Mouse (Mus musculus): Measurements from ENCODE around the gene Plce1. TPM values are rescaled to one million over a fixed set of nuclear protein-coding genes. Genes with fewer than 3 reads are reported as not detected.
"Not testable (repeated sequence)": the region's sequence is repeated elsewhere in the genome, so short reads cannot be mapped to it uniquely, and the experiment has no call there.

The Plce1 gene
- total RNA-seq, 2 experiments from 2014 or later = 11.2 to 14.6 TPM

DNA sequence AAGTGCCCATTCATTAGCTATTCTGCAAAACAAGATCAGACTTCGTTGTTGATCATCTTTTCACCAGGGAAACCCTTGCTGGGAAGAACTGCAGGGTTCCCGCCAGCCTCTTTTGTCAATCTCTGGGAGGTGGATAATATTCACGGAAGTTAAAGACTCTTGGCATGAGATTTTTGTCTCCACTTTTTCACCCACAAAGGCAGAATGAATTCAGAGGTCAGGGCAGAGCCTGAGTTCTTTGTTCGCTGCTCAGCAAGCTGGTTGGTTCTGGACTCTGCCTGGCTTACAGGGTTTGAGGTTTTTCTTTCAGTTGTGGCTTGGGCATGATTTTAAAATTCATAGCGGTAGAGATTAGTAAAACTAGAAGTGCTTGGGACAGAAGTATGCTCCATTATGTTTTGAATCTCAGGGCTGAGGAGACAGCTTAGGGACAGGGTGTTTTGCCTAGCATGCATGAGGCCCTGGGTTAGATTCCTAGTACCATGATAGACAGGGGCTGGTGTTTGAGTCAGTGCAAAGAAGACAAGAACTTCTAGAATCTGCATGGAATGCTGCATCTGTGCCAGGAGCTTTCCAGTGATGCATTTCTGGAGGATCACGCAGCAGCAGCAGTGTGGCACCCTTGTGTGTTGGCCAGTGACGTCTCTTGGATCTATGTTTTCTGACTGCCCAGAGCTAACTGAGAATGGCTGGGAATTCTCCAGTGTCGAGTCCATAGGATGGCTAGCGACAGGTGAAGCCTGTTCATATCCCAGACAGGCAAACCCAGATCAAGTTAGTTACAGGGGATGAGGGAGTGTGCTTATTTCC lies 7.4 kb downstream of the Plce1 start:
- DNase-seq (ENCODE audit: low spot score in 2 of 2) = no peak

GRCm38 (mm10) chr19:38498233-38498632 lies 17.3 kb downstream of the Plce1 start:
- DNase-seq (ENCODE audit: low spot score in 2 of 2) = no peak

DNA sequence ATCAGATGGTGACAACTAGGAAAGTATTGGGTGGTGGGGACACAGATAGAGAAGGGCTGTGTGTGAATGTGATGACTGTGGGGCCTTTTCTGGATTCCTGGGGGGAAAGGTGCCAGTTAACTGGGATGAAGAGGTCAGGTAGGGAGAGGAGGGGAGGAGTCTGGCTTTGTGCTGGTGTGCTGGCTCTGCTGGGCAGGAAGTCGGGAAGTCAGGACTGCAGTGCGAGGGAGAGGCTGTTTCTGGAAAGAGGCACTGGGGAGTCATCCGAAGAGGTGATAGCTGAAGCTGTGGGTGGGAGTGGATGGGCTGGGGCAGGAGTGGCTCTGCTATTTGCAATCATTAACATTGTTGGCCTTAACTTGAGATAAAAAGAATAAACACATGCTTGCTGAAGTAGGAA lies 23.7 kb downstream of the Plce1 start:
- DNase-seq (ENCODE audit: low spot score in 2 of 2) = no peak

DNA sequence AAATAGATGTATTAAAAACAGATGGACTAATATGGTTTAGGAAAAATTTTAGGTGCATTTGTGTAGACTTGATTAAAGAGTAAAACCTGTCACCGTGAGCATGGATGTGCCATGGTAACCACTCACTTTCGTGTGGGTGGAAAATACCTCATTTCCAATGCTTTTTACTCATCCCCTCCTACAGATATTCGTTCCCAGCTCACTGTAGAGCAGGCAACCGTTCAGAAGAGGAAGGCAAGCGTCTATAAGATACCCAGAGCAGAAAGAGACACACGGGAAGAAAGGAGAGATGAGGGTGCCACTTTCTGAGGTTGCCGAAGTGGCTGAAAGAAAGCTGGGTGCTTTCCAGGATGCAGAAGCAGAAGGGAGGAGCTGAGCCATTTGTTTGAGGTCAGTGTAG lies 25.2 kb downstream of the Plce1 start:
- DNase-seq (ENCODE audit: low spot score in 2 of 2) = no peak

DNA sequence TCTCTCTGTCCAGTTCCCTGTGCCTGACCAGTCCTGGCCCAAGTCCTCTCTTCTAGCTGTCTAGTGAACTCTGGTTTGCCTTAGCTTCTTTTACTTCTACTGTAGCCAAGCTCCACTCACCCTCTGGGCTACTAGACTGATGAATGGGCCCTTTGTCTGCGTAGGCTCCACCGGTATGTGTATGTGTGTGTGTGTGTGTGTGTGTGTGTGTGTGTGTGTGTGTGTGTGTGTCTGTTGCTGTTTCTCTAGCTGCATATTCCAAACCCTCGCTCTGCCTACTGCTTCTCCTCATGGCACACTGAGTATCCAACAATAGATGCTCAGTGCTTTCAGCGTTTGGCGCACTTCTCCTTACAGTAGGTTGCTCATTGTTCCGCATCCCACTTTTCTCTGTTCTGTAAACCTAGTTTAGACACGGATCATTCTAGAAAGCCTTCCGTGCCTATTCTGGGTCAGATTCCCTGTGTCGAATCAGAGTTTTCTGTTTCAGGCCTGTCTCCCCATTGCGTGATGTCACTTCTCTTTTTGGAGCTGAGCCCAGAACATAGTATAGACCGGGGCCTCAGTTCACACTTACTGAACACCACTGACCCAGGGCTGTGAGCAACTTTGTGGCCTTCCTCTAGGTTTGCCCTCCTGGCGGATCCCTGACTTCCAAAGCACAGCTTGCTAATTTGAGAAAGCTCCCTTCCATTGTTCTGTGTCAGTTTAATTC lies 26.5 kb downstream of the Plce1 start:
- peak; percentile 32 to 51 for DNase-seq (ENCODE audit: low spot score in 2 of 2)

DNA sequence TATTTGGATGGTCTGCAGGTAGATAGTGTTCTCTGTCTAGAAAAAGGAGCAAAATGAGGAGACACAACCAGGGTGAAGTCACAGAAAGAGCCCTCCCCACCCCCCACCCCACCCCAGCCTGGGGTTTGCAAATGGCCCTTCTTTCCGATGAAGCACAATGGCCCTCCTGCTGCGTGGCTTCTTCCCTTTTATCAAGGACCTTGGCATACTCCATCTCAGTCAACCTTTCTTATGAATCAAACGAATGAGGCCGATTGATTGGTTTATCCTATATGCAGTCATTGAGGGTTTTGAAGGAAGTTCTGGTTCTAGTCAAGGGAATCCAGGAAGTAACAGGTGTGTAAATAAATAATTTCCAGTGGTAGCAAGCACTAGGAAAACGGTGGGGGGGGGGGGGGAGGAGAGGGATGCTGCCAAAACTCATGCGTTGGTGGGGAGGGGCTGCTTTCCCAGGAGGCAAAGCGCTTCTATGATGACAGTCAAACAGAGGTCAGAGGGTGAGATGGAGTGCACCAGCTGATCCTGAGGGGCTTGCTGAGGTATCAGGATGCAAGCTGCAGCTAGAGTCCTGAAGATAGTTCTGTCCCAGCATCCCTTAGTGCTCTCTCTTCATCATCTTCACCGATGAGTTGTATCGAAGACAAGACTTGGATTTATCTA lies 27.2 kb downstream of the Plce1 start:
- DNase-seq (ENCODE audit: low spot score in 2 of 2) = no peak

DNA sequence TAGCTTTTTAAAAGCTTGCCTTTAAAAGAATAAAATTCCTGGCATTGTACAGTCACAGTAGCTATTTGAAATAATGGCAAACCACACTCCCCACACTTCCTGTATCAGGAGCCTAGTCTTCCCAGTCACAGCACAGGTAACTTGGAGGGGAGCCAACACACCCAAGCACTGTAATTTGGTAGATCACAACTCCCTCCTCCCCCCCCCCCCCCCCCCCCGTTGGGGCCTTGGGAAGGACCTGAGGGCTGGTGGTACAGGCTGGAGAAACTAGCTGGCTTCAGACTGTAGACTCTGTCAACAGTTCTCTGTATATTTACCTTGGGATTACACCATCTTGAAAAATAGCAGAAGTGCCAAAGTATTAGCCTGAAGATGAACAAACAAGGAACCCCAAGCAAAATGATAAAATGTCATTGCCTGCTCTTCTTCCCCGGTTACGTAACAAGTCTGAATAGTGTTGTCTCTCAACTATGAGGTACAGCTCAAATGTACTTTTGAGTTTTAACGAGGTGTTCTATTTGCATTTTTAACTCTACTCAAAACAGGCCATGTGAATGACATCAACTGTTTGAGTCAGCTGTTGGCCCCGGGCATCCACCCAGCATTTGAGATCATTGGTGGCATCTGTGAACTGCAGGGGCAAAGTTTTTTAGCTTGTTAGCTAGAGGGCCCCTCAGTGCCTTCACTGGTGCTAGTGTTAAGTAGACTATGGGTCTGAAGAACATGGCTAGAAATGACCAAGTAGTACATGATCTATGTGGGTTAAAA lies 33.7 kb downstream of the Plce1 start:
- DNase-seq (ENCODE audit: low spot score in 2 of 2) = no peak

GRCm38 (mm10) chr19:38526855-38527254 lies 45.9 kb downstream of the Plce1 start:
- no peak for DNase-seq (ENCODE audit: low spot score in 2 of 2)

DNA sequence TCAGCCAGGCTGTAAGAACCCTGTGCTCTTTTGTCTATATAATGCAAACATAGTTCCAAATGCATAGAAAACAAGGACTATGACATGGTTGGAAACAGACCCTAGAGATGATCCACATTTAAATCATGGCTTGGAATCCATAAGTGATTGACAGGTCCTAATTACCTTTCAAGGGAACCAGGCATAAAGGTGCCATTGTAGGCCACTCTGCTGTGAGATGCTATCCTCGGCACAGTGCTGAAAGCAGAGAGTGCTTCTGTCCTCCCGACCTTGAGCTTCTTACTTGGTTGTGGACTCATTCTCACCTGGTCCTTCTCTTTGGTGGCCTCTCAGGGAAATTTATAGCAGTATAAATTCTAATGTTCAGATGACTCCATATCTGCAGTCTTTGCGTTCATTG lies 46.6 kb downstream of the Plce1 start:
- no peak for DNase-seq (ENCODE audit: low spot score in 2 of 2)

DNA sequence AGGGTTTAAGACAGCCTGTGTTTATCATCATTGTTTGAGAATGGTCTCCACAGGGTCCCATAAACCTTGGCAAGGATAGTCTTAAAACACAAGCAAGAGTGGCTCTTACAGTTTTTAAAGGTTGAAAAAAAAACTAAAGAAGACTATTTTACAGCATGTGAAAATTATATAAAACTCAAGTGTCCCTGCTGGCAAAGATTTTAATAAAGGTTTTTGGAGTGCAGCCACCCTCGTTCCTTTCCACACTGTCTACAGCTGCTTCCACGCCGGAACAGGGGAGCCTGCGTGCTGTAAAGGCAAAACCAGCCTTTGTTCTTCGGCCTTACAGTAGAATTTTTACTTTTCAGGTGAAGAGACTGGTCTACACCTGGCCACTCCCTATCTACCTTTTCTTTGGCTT lies 52.3 kb downstream of the Plce1 start:
- DNase-seq (ENCODE audit: low spot score in 2 of 2) = no peak

DNA sequence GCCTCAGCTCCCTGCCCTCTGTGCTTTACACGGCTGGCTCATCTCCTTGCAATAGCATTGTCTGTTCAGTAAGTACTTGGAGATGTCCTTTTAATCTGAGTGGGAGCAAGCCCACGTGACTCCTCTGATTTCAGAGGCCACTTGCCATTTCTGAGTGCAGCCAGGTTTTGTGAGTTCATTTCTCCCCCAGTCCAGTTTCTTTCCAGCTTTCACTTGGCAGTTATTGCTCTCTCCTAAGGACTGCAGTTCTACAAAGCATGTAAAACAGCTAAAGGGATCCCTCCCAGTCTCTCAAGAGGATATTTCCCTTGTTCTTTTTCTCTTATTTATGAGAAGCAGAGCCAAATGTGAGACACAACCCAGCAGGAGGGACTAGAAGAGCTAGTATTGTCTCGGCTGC lies 58.4 kb downstream of the Plce1 start:
- no peak for DNase-seq (ENCODE audit: low spot score in 2 of 2)

DNA sequence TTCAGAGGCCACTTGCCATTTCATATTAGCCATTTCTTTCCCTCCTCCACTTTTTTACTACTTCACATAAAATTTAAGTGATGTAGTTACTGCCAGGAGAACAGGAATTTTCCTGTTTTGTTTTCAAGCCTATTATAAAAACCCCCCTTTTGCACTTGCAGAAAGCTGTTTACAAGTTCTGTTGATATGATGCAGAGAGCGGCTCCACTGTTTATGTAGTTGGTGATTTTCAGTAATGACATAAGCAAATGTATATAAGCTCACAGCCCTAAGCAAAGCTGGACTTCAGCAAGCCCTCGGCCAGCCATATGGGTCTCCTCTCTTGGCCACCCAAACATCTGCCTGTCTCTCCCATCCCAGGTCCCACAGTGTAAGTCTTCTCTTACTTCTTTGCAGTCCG lies 59.6 kb downstream of the Plce1 start:
- DNase-seq (ENCODE audit: low spot score in 2 of 2) = no peak

DNA sequence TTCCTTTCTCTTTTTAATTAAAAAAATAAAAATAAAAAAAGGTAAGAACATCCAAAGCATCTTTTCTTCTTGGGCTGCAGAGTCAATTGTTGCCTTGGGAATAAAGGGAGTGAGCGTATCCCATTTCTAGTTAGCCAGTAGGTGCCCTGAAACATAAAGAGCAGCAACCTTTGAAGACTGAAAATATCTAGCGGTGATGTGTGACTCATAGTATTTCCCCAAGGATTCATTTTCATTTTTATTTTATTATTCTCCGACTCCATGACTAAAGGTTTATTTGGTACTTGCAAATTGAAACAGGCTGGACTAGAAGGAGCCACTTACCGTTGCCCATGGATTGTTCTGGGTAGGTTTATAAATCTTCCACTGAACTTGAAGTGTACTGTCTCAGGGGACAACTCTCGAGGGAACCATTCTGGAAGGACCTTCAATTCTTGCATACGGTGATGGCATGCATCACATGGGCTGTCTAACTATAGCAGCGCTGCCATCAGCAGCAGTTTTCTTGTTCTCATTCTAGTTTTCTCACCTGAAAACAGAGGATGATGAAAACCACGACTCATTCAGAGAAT lies 68.7 kb downstream of the Plce1 start:
- DNase-seq (ENCODE audit: low spot score in 2 of 2) = no peak

DNA sequence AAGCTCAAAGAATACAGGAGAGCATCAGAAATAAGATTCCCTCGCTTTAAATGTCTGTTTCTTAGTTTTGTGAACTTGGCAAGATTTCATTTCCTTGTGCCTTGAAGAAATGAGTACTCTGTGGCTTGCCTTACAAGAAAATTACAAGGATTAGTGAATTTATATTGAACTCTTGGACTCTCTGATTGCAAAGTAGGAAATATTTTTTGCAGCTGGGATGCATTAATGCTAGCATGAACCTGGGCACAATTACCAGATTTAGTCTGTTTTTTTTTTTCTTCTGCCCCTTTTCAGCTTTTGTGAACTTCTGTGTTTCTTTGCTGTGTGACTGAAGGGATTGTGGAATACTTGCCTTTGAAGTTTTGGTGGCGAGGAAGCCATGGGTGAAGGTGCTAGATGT lies 72.6 kb downstream of the Plce1 start:
- no peak for DNase-seq (ENCODE audit: low spot score in 2 of 2)

GRCm38 (mm10) chr19:38555399-38555798 lies 74.5 kb downstream of the Plce1 start:
- DNase-seq (ENCODE audit: low spot score in 2 of 2) = no peak

DNA sequence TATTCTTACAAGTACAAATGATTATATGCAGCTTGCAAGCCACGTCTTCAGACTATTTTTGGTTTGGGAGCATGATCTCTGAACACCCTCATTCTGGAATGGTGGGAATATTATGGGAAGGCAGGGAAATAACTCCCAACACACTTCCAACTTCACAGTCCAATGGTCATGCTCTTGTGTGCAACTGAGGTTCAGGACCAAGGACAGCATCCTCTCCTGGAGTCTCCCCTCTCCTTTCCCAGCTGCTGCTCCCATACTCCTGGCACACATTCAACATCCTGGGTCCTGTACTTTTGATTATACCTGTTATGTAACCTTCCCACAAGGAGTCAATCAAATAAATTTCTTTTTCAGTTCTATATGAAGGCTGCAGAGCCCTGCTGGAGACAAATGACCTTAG lies 77.9 kb downstream of the Plce1 start:
- DNase-seq (ENCODE audit: low spot score in 2 of 2) = no peak

GRCm38 (mm10) chr19:38561887-38562286 lies 81.0 kb downstream of the Plce1 start:
- DNase-seq (ENCODE audit: low spot score in 2 of 2) = not testable (repeated sequence)

DNA sequence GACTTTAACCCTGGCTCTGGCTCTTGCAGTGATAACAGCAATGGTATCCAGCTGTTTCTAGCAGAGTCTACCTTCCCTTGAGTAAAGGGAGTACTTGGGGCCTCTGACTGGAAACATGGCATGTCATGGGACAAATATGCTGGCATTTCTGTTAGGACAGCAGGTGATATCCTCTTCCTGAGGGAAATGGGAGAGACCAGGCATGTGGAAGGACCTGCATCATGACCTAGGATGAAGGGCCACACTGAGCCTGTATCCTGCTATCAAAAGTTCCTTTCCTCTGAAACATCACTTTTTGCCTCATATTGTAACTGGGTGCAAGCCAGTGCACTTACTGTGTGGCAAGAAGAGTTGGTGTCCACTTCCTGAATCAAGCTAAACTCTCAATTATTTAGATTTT lies 85.2 kb downstream of the Plce1 start:
- no peak for DNase-seq (ENCODE audit: low spot score in 2 of 2)

DNA sequence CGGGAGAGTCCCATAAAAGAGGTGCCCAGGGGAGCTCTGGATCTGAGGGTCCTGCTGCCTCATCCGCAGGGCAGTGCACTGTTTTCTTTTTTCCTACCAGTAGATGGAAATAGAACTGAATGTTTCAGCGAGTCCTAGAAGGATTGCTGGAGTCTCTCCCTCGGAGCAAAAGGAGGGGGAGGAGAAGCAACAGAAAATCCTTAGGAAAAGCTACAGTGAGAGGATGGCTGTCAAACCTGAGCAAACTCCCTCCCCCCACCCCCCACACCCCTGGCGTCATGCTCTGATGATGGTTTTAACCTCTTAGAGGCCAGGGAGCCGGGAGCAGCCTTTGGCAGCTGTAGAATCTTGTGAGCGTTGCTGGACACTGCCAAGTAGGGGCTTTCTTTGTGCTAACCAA lies 85.8 kb downstream of the Plce1 start:
- peak; percentile 11 to 21 for DNase-seq (ENCODE audit: low spot score in 2 of 2)

- no peak for DNase-seq (ENCODE audit: low spot score in 2 of 2)
These were observed 86.4 kb downstream of the Plce1 start for GRCm38 (mm10) chr19:38567331-38567730.

DNA sequence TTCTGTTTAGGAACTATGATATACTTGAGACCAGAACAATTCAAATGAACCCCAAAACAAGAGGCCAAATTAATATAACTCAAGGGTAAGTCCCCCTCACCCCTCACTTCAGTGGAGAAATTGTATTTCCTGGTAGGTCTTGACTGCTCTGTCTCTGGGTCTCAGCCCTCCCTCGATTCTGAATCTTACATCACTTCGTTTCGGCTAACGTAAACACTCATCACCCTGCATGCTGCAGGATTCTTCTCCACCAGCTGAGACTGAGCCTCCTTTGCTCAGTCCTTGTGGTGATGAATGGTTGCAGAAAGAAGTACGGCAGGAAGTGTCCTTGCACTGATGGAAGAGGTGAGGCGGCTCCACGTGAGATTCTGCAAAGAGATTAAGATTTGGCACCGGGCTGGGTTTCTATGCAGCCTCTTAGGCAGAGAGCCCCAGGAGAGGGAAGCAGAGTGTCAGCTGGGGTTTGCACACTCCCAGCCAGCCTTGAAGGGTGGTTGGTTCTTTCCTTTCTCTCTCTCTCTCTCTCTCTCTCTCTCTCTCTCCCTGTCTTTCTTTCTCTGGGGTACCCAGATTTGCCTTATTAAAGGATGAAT lies 97.7 kb downstream of the Plce1 start:
- DNase-seq (ENCODE audit: low spot score in 2 of 2) = no peak
